In genomic region chr12:69510736-69511135, GRCm38 (mm10) we compare ENCODE assay signal across 17 mouse cellular contexts.
DNase-seq lines count a peak whose midpoint lies in the region; ATAC-seq lines count a peak whose summit lies in the region.
"Had no signal": no experiment of that assay in that cellular context is flagged by ENCODE, and none has a peak within 500 bp of the region (broad histone marks: within the 10 kb centered on the region; RNA-seq: fewer than 3 reads in every experiment).

No protein-coding gene starts in this region.

- DNase-seq in embryo, embryonic 10 days (ENCODE audit: low spot score): peak; percentile 28
- DNase-seq in embryo, embryonic 9.5 days (ENCODE audit: extremely low spot score): no peak
- peak; percentile 91 for DNase-seq in 416B (ENCODE audit: low read depth)
- peak; percentile 14 for DNase-seq in T-cell, adult 2 months (ENCODE audit: low spot score)
- DNase-seq in right cerebral cortex, adult 2 months (ENCODE audit: low spot score in 2 of 2): no peak
- DNase-seq in gastrocnemius, postnatal 10 days: no peak
- no peak for DNase-seq in gastrocnemius, postnatal 25 days
- DNase-seq: adrenal gland, postnatal 14 days; cerebellum, adult 9-11 months; gastrocnemius, adult 2 months; heart, adult 18-20 months; heart, postnatal 36 days; lung, adult 2 months; right cerebral cortex, postnatal 4 days had no signal

- 0 out of 2 replicates have a peak, but pooled peaks have one; percentile 20 for ATAC-seq in megakaryocyte, adult 5-6 weeks (ENCODE audit: poor library complexity, severe bottlenecking)
- ATAC-seq: intestine, postnatal 0 days; liver, embryonic 12.5 days had no signal

Comparison
In these comparisons a context has a peak if more than half of its experiments do, and no peak if none do; other contexts are left out.
1. DNase-seq: peak in embryo, embryonic 10 days (single experiment), 416B (single experiment) and T-cell, adult 2 months (single experiment); none in embryo, embryonic 9.5 days (single experiment), right cerebral cortex, adult 2 months (0 of 2), gastrocnemius, postnatal 10 days (single experiment) and gastrocnemius, postnatal 25 days (single experiment).